11 mouse cellular contexts compared by ENCODE assay signal in the genomic region with DNA sequence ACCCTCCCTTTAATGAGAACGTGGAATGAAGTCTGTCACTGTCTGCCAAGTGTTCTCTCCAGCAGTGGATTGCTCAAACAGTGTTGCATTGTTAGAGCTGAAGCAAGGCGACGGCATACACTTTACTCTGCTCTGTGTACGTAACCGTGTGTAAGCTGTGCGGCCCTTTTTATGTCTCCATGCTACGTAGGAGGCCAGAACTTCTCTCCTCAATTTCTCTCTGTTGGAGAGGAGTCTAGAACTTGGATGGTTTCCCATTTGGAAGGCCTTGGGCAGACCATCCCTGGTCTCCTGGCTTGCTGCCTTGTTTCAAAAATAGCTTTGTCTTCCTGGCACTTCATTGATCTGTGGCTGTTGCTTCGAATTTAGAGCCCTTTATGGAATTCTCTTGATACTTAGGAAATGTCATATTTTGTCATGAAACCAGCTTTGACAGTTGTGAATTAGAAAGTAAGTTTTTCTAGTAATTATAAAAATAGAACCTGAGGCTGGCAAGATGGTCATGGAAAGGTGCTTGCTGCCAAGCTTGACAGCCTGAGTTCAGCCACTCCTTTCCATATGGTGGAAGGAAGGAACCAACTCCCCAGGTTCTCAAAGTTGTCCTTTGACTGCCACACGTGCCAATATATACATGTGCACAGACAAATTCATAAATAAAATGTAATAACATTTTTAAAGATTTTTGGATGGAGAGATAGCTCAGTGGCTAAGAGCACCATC. TPM values are rescaled to one million over a fixed set of nuclear protein-coding genes. Genes with fewer than 3 reads are reported as not detected.
A peak's percentile ranks its signal among the peaks of the same experiment; 100 is the strongest.
DNase-seq lines count a peak whose midpoint lies in the region; ATAC-seq and TF ChIP-seq lines count a peak whose summit lies in the region.
"Had no signal": no experiment of that assay in that cellular context is flagged by ENCODE, and none has a peak within 500 bp of the region (broad histone marks: within the 10 kb centered on the region; RNA-seq: fewer than 3 reads in every experiment).

No protein-coding gene starts in this region.

- H3K27ac ChIP-seq in gastrocnemius, adult 2 months = peak overlapping the region; percentile 32; the same call in 1 of the 2 replicates
- no peak overlapping the region for H3K27ac ChIP-seq in midbrain, embryonic 14.5 days (replicated peaks; ENCODE audit: low read depth, low read length)
- no peak overlapping the region for H3K27ac ChIP-seq in midbrain, embryonic 15.5 days
- H3K27ac ChIP-seq in midbrain, embryonic 11.5 days (ENCODE audit: low read depth, low read length) = no peak overlapping the region

- ATAC-seq in midbrain, embryonic 14.5 days (ENCODE audit: low FRiP score, low TSS enrichment) = no peak
- no peak for ATAC-seq in midbrain, embryonic 15.5 days (replicated peaks)
- no peak for ATAC-seq in midbrain, embryonic 11.5 days (ENCODE audit: low FRiP score)

- 0 out of 2 replicates have a peak, but pooled peaks cover 3% of the 10 kb centered on the region for H3K4me1 ChIP-seq in midbrain, embryonic 14.5 days (ENCODE audit: control insufficient read depth, insufficient read depth, low read length)
- H3K4me1 ChIP-seq in midbrain, embryonic 15.5 days = no peaks in the 10 kb centered on the region
- no peaks in the 10 kb centered on the region for H3K4me1 ChIP-seq in midbrain, embryonic 11.5 days (ENCODE audit: control insufficient read depth, insufficient read depth, low read length)

- no peak for DNase-seq in gastrocnemius, adult 2 months
- no peak for DNase-seq in gastrocnemius, postnatal 25 days
- DNase-seq in midbrain, embryonic 14.5 days = peak; percentile 15
- peak; percentile 88 for DNase-seq in cerebellum, adult 9-11 months
- DNase-seq in lung, postnatal 36 days = peak; percentile 35
- DNase-seq in embryo, embryonic 11 days = no peak
- DNase-seq in midbrain, embryonic 11.5 days (ENCODE audit: low spot score, missing footprints) = no peak
- DNase-seq: layer of hippocampus, postnatal 36 days had no signal

- no peaks in the 10 kb centered on the region for H3K36me3 ChIP-seq in midbrain, embryonic 14.5 days (ENCODE audit: control insufficient read depth, insufficient read depth, low read length)
- no peaks in the 10 kb centered on the region for H3K36me3 ChIP-seq in midbrain, embryonic 15.5 days (replicated peaks)
- no peaks in the 10 kb centered on the region for H3K36me3 ChIP-seq in midbrain, embryonic 11.5 days (ENCODE audit: control insufficient read depth, insufficient read depth, low read length)

- H3K4me3 ChIP-seq in gastrocnemius, adult 2 months = no peak overlapping the region
- H3K4me3 ChIP-seq in midbrain, embryonic 14.5 days (replicated peaks; ENCODE audit: low read depth, low read length) = no peak overlapping the region
- no peak overlapping the region for H3K4me3 ChIP-seq in midbrain, embryonic 15.5 days
- H3K4me3 ChIP-seq in midbrain, embryonic 11.5 days (ENCODE audit: low read depth, low read length) = no peak overlapping the region
- H3K4me3 ChIP-seq: erythroblast, embryonic 14.5 days; megakaryocyte, embryonic 14.5 days had no signal

- no peaks in the 10 kb centered on the region for H3K9me3 ChIP-seq in midbrain, embryonic 14.5 days (ENCODE audit: control insufficient read depth, low read length)
- no peaks in the 10 kb centered on the region for H3K9me3 ChIP-seq in midbrain, embryonic 15.5 days
- no peaks in the 10 kb centered on the region for H3K9me3 ChIP-seq in midbrain, embryonic 11.5 days (ENCODE audit: control insufficient read depth, low read length)
- H3K9me3 ChIP-seq: megakaryocyte, embryonic 14.5 days had no signal

- intact Hi-C loops in gastrocnemius, adult 2 months (cut with DNase I) = loop anchor here (5.0 kb wide), 1 partner anchor 45 kb away; no protein-coding TSS in a partner anchor

- H3K9ac ChIP-seq in midbrain, embryonic 14.5 days (replicated peaks; ENCODE audit: low read length) = no peak overlapping the region
- H3K9ac ChIP-seq in midbrain, embryonic 15.5 days = no peak overlapping the region
- no peak overlapping the region for H3K9ac ChIP-seq in midbrain, embryonic 11.5 days (ENCODE audit: low read length)

- H3K4me2 ChIP-seq in midbrain, embryonic 14.5 days (ENCODE audit: low read length) = no peak overlapping the region
- no peak overlapping the region for H3K4me2 ChIP-seq in midbrain, embryonic 15.5 days
- no peak overlapping the region for H3K4me2 ChIP-seq in midbrain, embryonic 11.5 days

- H3K27me3 ChIP-seq in midbrain, embryonic 14.5 days (ENCODE audit: control insufficient read depth, insufficient read depth, low read length) = no peaks in the 10 kb centered on the region
- H3K27me3 ChIP-seq in midbrain, embryonic 15.5 days (replicated peaks) = no peaks in the 10 kb centered on the region
- H3K27me3 ChIP-seq in midbrain, embryonic 11.5 days (ENCODE audit: control insufficient read depth, insufficient read depth, low read length) = no peaks in the 10 kb centered on the region

- no peak for TF ChIP-seq CTCF in gastrocnemius, adult 2 months (IDR thresholded peaks at IDR 0.05)

- 89% methylated on average over 9 of the region's 9 CpGs for WGBS in midbrain, embryonic 14.5 days
- WGBS in midbrain, embryonic 15.5 days = 69% methylated on average over 9 of the region's 9 CpGs
- WGBS in midbrain, embryonic 11.5 days = 85% methylated on average over 9 of the region's 9 CpGs

RNA-seq across cellular contexts. Expression of gene Inpp4a, which starts 47.9 kb away (rescaled TPM):
- 10 to 100 TPM; 18.0 to 19.5 TPM for total RNA-seq in gastrocnemius, adult 2 months (2021)
- total RNA-seq in gastrocnemius, postnatal 25 days (2021) = 10 to 100 TPM; 14.2 to 14.3 TPM
- polyA plus RNA-seq in midbrain, embryonic 14.5 days (2014; fragmentation: Nextera tagmentation; extraction: Ambion mirVana) = 68.1 and 83.4 TPM in 2 replicates
- polyA plus RNA-seq in midbrain, embryonic 15.5 days (2015; fragmentation: Nextera tagmentation; extraction: Ambion mirVana) = 74.6 and 77.4 TPM in 2 replicates
- 19.5 and 20.7 TPM in 2 replicates for polyA plus RNA-seq in midbrain, embryonic 11.5 days (2014; fragmentation: Nextera tagmentation; extraction: Ambion mirVana)

Comparison
In these comparisons a context has a peak if more than half of its experiments do, and no peak if none do; other contexts are left out.
1. DNase-seq: peak in midbrain, embryonic 14.5 days (single experiment), cerebellum, adult 9-11 months (single experiment) and lung, postnatal 36 days (single experiment); none in gastrocnemius, adult 2 months (single experiment), gastrocnemius, postnatal 25 days (single experiment), embryo, embryonic 11 days (single experiment) and midbrain, embryonic 11.5 days (single experiment).